Mouse (Mus musculus): ENCODE results near the gene Mageb5.
"Not testable (repeated sequence)": the region's sequence is repeated elsewhere in the genome, so short reads cannot be mapped to it uniquely, and the experiment has no call there.

The Mageb5 gene

GRCm38 (mm10) chrX:91782918-91783317, at the start of gene Mageb5:
Gene Mageb5, minus strand, starts transcription at chrX:91783018.
- DNase-seq, result not testable (repeated sequence)

- DNase-seq, result not testable (repeated sequence)
Measured at GRCm38 (mm10) chrX:91759591-91760226, 23.1 kb downstream of the Mageb5 start.
